Mouse (Mus musculus): ENCODE measurements around the gene Podxl2. TPM values are rescaled to one million over a fixed set of nuclear protein-coding genes. Genes with fewer than 3 reads are reported as not detected.

Gene Podxl2
- polyA plus RNA-seq, 1 experiment from 2014 or later, result 595 TPM

DNA sequence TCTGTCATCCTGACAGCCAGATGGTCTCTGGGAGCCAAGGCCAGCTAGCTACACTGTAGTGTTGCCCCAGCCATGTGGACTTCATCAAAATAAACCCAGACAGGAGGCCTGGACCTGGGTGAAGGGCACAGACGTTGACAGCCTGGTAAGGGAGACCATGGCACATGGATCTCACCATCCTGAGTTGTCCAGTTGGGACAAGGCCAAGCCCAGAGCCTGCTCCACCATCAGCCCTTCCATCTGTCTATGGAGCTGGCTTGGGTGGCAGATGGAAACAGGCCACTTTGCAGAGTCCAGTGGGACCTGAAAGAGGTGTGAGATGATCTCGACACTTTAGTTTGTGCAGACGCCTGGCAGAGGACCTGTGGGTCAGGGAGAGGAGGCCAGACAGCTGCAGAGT, 74.1 kb downstream of the Podxl2 start:
- Histone ChIP-seq H3K4me2 (no peak overlapping the region), H3K9me3 (no peaks in the 10 kb centered on the region), H3K4me3 (no peak overlapping the region), H3K27ac (no peak overlapping the region), H3K4me1 (replicated peaks) (no peaks in the 10 kb centered on the region), H3K27me3 (no peaks in the 10 kb centered on the region), H3K9ac (no peak overlapping the region), H3K36me3 (no peaks in the 10 kb centered on the region)
- WGBS, result 66% methylated on average over 3 of the region's 3 CpGs
- ATAC-seq (ENCODE audit: low FRiP score), result no peak

DNA sequence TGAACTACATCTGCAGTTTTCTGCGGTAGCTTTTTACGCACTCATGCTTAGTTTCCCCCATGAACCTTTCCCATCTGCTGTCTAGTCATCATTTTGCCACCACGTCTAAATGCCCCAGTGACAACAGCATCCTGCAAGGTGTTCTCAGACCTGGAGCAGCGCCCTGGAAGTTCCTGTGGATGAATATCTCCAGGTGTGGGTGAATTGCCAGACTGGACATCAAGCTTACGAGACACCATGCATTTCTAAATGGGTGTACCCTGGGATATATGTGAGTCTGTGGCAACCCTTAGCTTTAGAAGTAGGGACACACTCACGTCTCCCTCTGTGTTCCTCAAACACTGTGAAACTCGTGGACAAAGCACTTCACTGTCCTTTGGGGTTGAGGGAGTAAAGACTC, 74.7 kb downstream of the Podxl2 start:
- Histone ChIP-seq H3K4me3 (no peak overlapping the region), H3K4me1 (replicated peaks) (no peaks in the 10 kb centered on the region), H3K9me3 (no peaks in the 10 kb centered on the region), H3K4me2 (no peak overlapping the region), H3K9ac (no peak overlapping the region), H3K36me3 (no peaks in the 10 kb centered on the region), H3K27me3 (no peaks in the 10 kb centered on the region), H3K27ac (no peak overlapping the region)
- 86% methylated on average over 7 of the region's 7 CpGs for WGBS
- ATAC-seq (ENCODE audit: low FRiP score), result no peak

DNA sequence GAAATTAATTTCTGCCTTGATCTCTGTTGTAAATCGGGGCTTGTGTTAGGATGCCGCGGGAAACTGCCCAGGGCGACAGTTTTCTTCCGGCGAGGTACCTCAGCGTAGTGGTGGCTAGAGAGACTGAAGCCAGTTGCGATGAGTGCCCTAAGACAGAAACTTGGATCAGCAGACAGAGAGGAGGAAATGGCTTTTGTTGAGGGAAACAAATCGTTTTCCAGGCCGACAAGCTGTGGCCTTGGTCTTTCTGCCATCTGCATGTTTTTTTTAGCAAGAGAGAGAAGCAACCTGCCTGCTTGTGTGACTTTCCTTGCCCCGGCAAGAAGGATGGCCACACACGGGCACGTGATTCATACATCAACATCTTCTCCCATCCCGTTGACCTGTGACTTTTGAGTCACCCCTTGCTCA, 80.3 kb downstream of the Podxl2 start:
- H3K36me3 ChIP-seq, result no peaks in the 10 kb centered on the region
- no peak overlapping the region for H3K4me3 ChIP-seq
- H3K27ac ChIP-seq, result 0 out of 2 replicates have a peak overlapping the region, but pooled peaks have one; percentile 9
- no peak overlapping the region for H3K9ac ChIP-seq
- H3K4me2 ChIP-seq, result no peak overlapping the region
- no peak for ATAC-seq (ENCODE audit: low FRiP score)
- H3K4me1 ChIP-seq (replicated peaks), result peaks cover 41% of the 10 kb centered on the region
- H3K9me3 ChIP-seq, result no peaks in the 10 kb centered on the region
- no peaks in the 10 kb centered on the region for H3K27me3 ChIP-seq
- WGBS, result 71% methylated on average over 14 of the region's 14 CpGs

- WGBS, result 69% methylated on average over 13 of the region's 13 CpGs
- H3K4me2 ChIP-seq, result no peak overlapping the region
- no peaks in the 10 kb centered on the region for H3K36me3 ChIP-seq
- H3K4me1 ChIP-seq (replicated peaks), result peaks cover 41% of the 10 kb centered on the region
- H3K27me3 ChIP-seq, result no peaks in the 10 kb centered on the region
- no peak overlapping the region for H3K4me3 ChIP-seq
- H3K27ac ChIP-seq, result no peak overlapping the region
- H3K9me3 ChIP-seq, result no peaks in the 10 kb centered on the region
- ATAC-seq (ENCODE audit: low FRiP score), result no peak
- no peak overlapping the region for H3K9ac ChIP-seq
Measured at GRCm38 (mm10) chr6:88793872-88794271, 81.0 kb downstream of the Podxl2 start.

- H3K4me1 ChIP-seq (replicated peaks), result peaks cover 46% of the 10 kb centered on the region
- H3K9me3 ChIP-seq, result no peaks in the 10 kb centered on the region
- no peaks in the 10 kb centered on the region for H3K36me3 ChIP-seq
- ATAC-seq (ENCODE audit: low FRiP score), result no peak
- no peak overlapping the region for H3K4me2 ChIP-seq
- H3K4me3 ChIP-seq, result no peak overlapping the region
- no peaks in the 10 kb centered on the region for H3K27me3 ChIP-seq
- WGBS, result 27% methylated on average over 2 of the region's 2 CpGs
- H3K27ac ChIP-seq, result no peak overlapping the region
- no peak overlapping the region for H3K9ac ChIP-seq
Measured at GRCm38 (mm10) chr6:88793243-88793642, 81.6 kb downstream of the Podxl2 start.

Other genes with a start within 250 kb of the Podxl2 start
- gene Kbtbd12, start 237.1 kb downstream of the Podxl2 start, polyA plus RNA-seq (2015; fragmentation: Nextera tagmentation; extraction: Ambion mirVana), result 0.14 and 0.26 TPM in 2 replicates
- 19.7 and 21.3 TPM in 2 replicates for gene Mgll, start 150.6 kb downstream of the Podxl2 start, polyA plus RNA-seq (2015; fragmentation: Nextera tagmentation; extraction: Ambion mirVana)
- gene Abtb1, start 33.1 kb downstream of the Podxl2 start, polyA plus RNA-seq (2015; fragmentation: Nextera tagmentation; extraction: Ambion mirVana), result 36.3 and 38.2 TPM in 2 replicates
- gene Mcm2, start 23.7 kb upstream of the Podxl2 start, polyA plus RNA-seq (2015; fragmentation: Nextera tagmentation; extraction: Ambion mirVana), result 43.0 and 43.7 TPM in 2 replicates
- 73.6 and 78.8 TPM in 2 replicates for gene Tpra1, start 27.2 kb upstream of the Podxl2 start, polyA plus RNA-seq (2015; fragmentation: Nextera tagmentation; extraction: Ambion mirVana)